Mouse (Mus musculus): ENCODE measurements at regions not wholly inside any gene's neighbourhood (a gene's known extent, or its start where the extent isn't known, plus 50 kb on each side); places are given as distances from the start of the nearest gene placed in this dataset.

DNA sequence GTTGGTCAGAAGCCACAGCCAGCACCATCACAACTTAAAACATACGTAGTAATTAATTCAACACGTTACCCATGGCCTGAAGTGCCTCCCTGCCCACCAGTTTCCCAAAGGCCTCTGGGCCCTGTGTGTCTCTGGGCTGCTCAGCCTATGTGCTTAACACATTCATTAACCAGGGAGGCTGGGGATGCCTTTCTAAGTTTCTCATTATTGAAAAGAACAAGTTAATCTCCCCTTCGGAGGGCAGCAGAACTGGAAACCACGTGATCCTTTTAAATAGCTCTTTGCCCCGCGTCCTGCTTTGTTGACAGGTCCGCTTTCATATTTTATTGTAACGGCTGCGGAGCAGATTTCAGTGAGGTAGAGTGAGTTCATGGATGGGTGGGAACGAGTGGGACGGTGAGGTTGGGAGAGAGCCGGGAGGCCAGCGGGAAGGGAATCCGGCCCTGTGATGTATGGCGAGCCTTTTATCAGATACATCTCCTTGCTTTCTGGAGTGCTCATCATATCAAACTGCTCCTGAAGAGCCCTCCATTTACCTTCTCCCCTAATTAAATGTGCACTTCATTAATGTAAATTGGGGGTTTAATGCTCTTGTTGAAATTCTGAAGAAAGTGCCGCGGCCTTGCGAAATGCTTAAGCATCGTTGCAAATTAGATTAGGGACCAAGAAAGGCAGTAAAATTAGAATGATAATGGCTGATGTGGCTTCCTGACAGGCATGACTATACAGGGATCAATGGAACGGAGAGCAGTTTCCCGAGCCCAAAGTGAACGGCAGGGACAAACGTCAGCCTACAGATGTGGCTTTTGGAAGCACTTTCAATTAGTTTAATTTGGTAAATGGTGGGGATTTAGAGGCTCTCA, 127.0 kb downstream of the Nkx6-1 start:
- H3K4me3 ChIP-seq, result no peak overlapping the region
- no peak for DNase-seq
- TF ChIP-seq CTCF (IDR thresholded peaks at IDR 0.05), result no peak
- intact Hi-C loops (cut with DNase I), result no loop called here
- no peak overlapping the region for H3K27ac ChIP-seq

- DNase-seq, result no peak
- H3K27ac ChIP-seq, result no peak overlapping the region
- no peak for TF ChIP-seq CTCF (IDR thresholded peaks at IDR 0.05)
- intact Hi-C loops (cut with DNase I), result no loop called here
- H3K4me3 ChIP-seq, result no peak overlapping the region
These were observed 129.3 kb downstream of the Nkx6-1 start for GRCm38 (mm10) chr5:101535451-101535850.

GRCm38 (mm10) chr5:101525346-101525745, 139.4 kb downstream of the Nkx6-1 start:
- no peak overlapping the region for H3K4me3 ChIP-seq
- no peak for DNase-seq
- no peak for TF ChIP-seq CTCF (IDR thresholded peaks at IDR 0.05)
- H3K27ac ChIP-seq, result no peak overlapping the region
- intact Hi-C loops (cut with DNase I), result no loop called here

- DNase-seq, result no peak
- intact Hi-C loops (cut with DNase I), result no loop called here
- no peak for TF ChIP-seq CTCF (IDR thresholded peaks at IDR 0.05)
These were observed 140.1 kb downstream of the Nkx6-1 start for GRCm38 (mm10) chr5:101524670-101525069.

GRCm38 (mm10) chr5:101523902-101524301, 140.9 kb downstream of the Nkx6-1 start:
- no peak for DNase-seq
- intact Hi-C loops (cut with DNase I), result no loop called here

More at GRCm38 (mm10) chr5:101524670-101525069, 140.1 kb downstream of the Nkx6-1 start:
- Histone ChIP-seq H3K27ac (no peak overlapping the region), H3K4me3 (no peak overlapping the region)

DNA sequence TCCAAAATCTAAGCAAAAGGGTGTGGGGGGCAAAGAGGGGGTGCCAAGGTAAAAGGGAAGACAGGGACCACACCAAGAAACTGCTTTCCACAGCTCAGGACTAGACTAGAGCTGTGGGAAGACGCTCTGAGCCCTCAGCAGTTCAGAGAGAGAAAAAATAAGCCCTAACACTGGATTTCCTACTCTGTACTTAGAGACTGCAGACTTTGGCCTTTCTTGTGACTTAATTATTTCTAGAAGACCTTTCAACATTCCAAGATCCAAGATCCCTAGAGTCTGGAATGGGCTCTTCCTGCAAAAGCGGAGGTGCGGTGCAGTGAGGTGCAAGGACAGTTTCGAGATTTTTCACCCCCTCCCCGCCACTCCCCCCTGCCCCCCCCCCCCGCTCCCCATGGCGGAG, 141.3 kb downstream of the Nkx6-1 start:
- TF ChIP-seq CTCF (IDR thresholded peaks at IDR 0.05), result no peak
- Histone ChIP-seq H3K27ac (no peak overlapping the region), H3K4me3 (no peak overlapping the region)
- intact Hi-C loops (cut with DNase I), result no loop called here
- no peak for DNase-seq

More at GRCm38 (mm10) chr5:101523902-101524301, 140.9 kb downstream of the Nkx6-1 start:
- no peak overlapping the region for H3K27ac ChIP-seq
- H3K4me3 ChIP-seq, result no peak overlapping the region
- no peak for TF ChIP-seq CTCF (IDR thresholded peaks at IDR 0.05)

GRCm38 (mm10) chr5:101520935-101521655, 143.7 kb downstream of the Nkx6-1 start:
- TF ChIP-seq CTCF (IDR thresholded peaks at IDR 0.05), result no peak
- no peak overlapping the region for H3K4me3 ChIP-seq
- DNase-seq, result no peak
- intact Hi-C loops (cut with DNase I), result no loop called here
- no peak overlapping the region for H3K27ac ChIP-seq

GRCm38 (mm10) chr5:101518791-101519547, 145.8 kb downstream of the Nkx6-1 start:
- no peak overlapping the region for H3K4me3 ChIP-seq
- no peak for TF ChIP-seq CTCF (IDR thresholded peaks at IDR 0.05)
- no peak for DNase-seq
- no peak overlapping the region for H3K27ac ChIP-seq
- intact Hi-C loops (cut with DNase I), result no loop called here

DNA sequence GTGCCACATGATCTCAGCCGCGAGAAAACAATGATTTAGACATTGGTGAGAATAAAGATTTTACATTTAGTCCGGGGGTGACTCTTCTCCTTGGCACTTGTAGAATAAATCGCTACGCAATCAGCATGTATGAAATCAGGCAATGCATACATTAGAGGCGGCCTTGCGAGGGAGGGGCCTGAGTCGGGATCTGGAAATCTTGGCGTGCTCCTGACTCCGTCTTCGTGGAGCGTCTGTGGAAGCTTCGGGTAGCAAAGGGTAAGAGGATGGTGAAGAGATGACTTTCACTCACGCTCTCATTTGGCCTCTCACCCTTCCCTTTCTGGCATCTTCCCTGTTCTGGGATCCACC, 167.1 kb downstream of the Nkx6-1 start:
- intact Hi-C loops (cut with DNase I), result no loop called here
- no peak overlapping the region for H3K4me3 ChIP-seq
- DNase-seq, result no peak
- no peak overlapping the region for H3K27ac ChIP-seq
- no peak for TF ChIP-seq CTCF (IDR thresholded peaks at IDR 0.05)

DNA sequence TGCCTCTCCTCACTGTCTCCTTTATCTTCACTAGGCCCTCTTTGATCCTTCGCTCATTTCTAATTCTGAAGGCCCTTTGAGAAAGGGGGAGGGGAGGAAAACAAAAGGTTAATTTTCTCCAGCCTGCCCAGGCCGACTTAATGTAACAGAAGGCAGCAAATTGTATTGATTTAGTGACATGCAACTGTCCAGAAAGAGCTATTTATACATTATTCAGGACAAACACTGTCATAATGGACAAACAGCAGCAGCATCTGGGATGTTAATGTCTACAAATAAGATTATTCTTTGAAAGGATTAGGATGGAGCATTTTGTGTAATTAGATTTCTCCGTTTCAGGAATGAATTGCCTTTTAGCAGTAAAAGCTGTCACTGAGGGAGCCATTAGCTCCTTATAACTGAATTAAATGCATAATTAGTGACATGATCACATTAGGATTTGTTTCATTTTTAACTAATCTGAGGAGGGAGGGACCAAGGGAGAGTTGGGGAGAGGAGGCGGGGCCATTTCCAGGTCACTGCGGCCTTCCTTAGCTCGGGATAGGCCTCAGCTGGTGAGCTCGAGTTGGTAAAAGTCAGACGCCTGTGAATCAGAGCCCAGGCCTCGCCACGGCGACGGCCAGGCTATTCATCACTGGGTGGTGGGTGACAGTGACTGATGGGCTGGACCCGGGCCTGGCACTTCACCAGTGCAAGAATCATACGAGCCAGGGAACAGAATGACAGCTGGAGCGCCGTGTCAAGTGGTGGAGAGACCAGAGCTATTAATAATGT, 167.7 kb downstream of the Nkx6-1 start:
- intact Hi-C loops (cut with DNase I), result no loop called here
- Histone ChIP-seq H3K4me3 (no peak overlapping the region), H3K27ac (no peak overlapping the region)
- DNase-seq, result no peak
- TF ChIP-seq CTCF (IDR thresholded peaks at IDR 0.05), result no peak

DNA sequence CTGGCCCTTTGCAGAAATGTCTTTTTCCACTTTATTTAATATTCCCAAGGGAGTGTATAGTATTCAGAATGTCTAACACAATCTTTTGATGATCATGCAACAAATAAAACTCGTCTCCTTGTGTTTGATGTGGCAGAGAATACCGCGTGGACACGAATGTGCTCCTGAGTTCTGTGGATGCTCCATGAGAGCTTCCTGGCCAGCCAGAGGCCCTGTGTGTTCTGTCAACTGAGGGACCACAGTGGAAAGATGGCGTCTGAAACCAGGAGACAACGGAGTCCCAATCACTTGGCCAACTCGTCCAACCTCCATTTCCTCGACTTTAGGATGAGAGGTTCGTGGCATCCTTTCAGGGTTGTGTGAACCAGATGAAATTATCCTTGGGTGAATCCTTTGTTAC, 168.6 kb downstream of the Nkx6-1 start:
- H3K27ac ChIP-seq, result no peak overlapping the region
- intact Hi-C loops (cut with DNase I), result no loop called here
- no peak overlapping the region for H3K4me3 ChIP-seq
- TF ChIP-seq CTCF (IDR thresholded peaks at IDR 0.05), result no peak
- no peak for DNase-seq

- H3K27ac ChIP-seq, result no peak overlapping the region
- no peak for TF ChIP-seq CTCF (IDR thresholded peaks at IDR 0.05)
- no peak for DNase-seq
- no peak overlapping the region for H3K4me3 ChIP-seq
- intact Hi-C loops (cut with DNase I), result no loop called here
These were observed 219.0 kb downstream of the Nkx6-1 start for GRCm38 (mm10) chr5:101445792-101446191.

Measured in gastrocnemius, adult 2 months (tissue).